Mouse (Mus musculus) embryonic facial prominence, embryonic 11.5 days (tissue): ENCODE results near the gene Map4k3. TPM values are rescaled to one million over a fixed set of nuclear protein-coding genes. Genes with fewer than 3 reads are reported as not detected.

Source experiments
- ATAC-seq: fragments of 200-750 bp; cut with Nextera tagmentation; replicated peaks from 2 replicates; pipeline ENCODE4 v1.8.0; 2017; ENCODE audit warnings: low read depth; ENCODE audit not compliant: insufficient number of reproducible peaks, low FRiP score, low TSS enrichment
- DNase-seq: peaks from one replicate; pipeline ENCODE4 v3.0.0-alpha.2; 2015; ENCODE audit warnings: low spot score
- H3K27ac ChIP-seq: fragments of 300-500 bp; sonication (generic); replicated peaks from 2 replicates; pipeline ENCODE4 v1.5.1; 2014; ENCODE audit warnings: mild to moderate bottlenecking, low read depth, low read length, control low read depth
- H3K27me3 ChIP-seq: fragments of 300-500 bp; sonication (generic); 2 replicates; pipeline ENCODE4 v1.6.1; 2014; ENCODE audit warnings: mild to moderate bottlenecking, low read length, moderate library complexity, mixed read lengths; ENCODE audit not compliant: control insufficient read depth, insufficient read depth
- H3K36me3 ChIP-seq: fragments of 300-500 bp; sonication (generic); replicated peaks from 2 replicates; pipeline ENCODE4 v1.6.1; 2014; ENCODE audit warnings: low read depth, mild to moderate bottlenecking, low read length, moderate library complexity, mixed read lengths; ENCODE audit not compliant: control insufficient read depth, insufficient read depth
- H3K4me1 ChIP-seq: fragments of 300-500 bp; sonication (generic); 2 replicates; pipeline ENCODE4 v1.6.1; 2014; ENCODE audit warnings: low read length, mixed read lengths; ENCODE audit not compliant: control insufficient read depth, insufficient read depth
- H3K4me2 ChIP-seq: fragments of 300-500 bp; sonication (generic); 2 replicates; pipeline ENCODE4 v1.6.1; 2014; ENCODE audit warnings: low read depth, mild to moderate bottlenecking, control low read depth, low read length, moderate library complexity
- H3K4me3 ChIP-seq: fragments of 300-500 bp; sonication (generic); 2 replicates; pipeline ENCODE4 v1.5.1; 2014; ENCODE audit warnings: low read depth, low read length, control low read depth
- H3K9ac ChIP-seq: fragments of 300-500 bp; sonication (generic); replicated peaks from 2 replicates; pipeline ENCODE4 v1.6.1; 2014; ENCODE audit warnings: mild to moderate bottlenecking, control low read depth, low read length
- H3K9me3 ChIP-seq: fragments of 300-500 bp; sonication (generic); replicated peaks from 2 replicates; pipeline ENCODE4 v1.6.1; 2016; ENCODE audit warnings: mild to moderate bottlenecking, low read length, inconsistent platforms, mixed read lengths; ENCODE audit not compliant: control insufficient read depth
- WGBS: fragments of 180-500 bp; shearing (Covaris S2); extraction: QIAGEN DNeasy Blood & Tissue Kit; methylation state at CpG from one replicate; pipeline ENCODE4 v1.1.7; 2014; 5-methylcytosine and 5-hydroxymethylcytosine counted together
- polyA plus RNA-seq: library from polyadenylated mRNA; unstranded; fragments of >200 nt; fragmentation: Nextera tagmentation; extraction: Ambion mirVana; gene quantifications from 2 replicates; pipeline ENCODE4 v1.2.1, GENCODE M21; 2014

Gene Map4k3
- polyA plus RNA-seq, 1 experiment from 2014 or later: 30.6 TPM

DNA sequence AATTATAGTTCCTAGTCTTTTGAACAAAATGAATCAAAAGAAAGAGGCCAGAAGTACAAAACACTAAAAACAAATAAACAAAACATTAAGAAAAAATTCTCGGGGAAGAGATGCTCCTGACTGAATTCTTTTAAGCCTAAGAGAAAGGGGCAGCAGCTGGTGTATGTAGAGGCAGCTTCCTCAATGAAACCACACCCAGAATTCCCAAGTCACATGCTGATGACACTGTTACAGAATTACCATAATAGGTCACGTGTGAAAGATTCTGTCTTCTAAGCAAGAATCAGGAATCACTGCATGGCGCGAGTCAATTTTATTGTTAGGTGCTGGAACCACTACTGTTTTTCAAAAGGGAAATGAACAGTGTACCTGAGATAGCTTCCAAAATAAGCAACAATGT, 64.7 kb downstream of the Map4k3 start:
- H3K4me2 ChIP-seq: no peak overlapping the region
- DNase-seq (no peak), ATAC-seq (no peak)
- no peaks in the 10 kb centered on the region for H3K36me3 ChIP-seq
- H3K27ac ChIP-seq: no peak overlapping the region
- no peaks in the 10 kb centered on the region for H3K27me3 ChIP-seq
- H3K9me3 ChIP-seq: no peaks in the 10 kb centered on the region
- H3K4me3 ChIP-seq: no peak overlapping the region
- no peak overlapping the region for H3K9ac ChIP-seq
- 82% methylated on average over 4 of the region's 4 CpGs for WGBS
- no peaks in the 10 kb centered on the region for H3K4me1 ChIP-seq

DNA sequence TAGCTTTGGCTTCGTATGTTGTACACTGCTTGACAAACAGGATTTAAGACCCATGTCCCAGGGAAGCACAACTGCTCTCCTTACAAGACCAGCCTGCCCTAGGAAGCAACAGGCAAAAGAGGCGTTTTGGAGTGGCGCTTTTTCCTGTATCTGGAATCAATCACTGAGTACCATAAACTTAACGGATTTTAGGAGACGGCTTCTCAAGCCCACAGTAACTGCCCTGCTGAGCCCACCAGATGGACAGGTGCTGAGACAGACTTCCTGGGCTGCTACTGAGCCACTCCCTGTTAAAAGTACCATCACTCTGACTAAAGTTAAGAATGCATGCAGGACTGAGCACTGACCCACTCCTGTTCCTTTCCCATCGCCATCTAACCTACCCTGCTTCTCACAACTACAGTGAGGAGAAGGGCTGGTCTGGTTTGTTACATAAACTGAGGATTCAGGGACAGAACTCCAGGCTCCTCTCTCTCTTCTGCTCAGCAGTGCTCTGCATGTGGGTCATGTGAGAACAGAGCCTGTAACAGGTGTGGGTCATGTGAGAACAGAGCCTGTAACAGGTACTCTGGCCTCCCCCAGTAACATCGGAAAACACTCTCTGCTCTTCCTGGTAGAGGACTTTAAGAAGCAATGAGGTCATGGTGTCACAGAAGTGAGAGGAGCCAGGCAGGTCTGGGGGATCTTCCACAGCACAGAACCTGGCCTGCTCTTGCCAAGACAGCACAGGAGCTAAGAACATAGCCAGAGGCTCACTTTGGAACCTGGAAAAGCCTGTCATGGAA, 65.3 kb downstream of the Map4k3 start:
- Histone ChIP-seq H3K36me3 (no peaks in the 10 kb centered on the region), H3K4me1 (no peaks in the 10 kb centered on the region), H3K4me2 (no peak overlapping the region), H3K9me3 (no peaks in the 10 kb centered on the region), H3K4me3 (no peak overlapping the region), H3K9ac (no peak overlapping the region), H3K27ac (no peak overlapping the region), H3K27me3 (no peaks in the 10 kb centered on the region)
- WGBS: 64% methylated on average over 7 of the region's 7 CpGs
- DNase-seq (no peak), ATAC-seq (no peak)

DNA sequence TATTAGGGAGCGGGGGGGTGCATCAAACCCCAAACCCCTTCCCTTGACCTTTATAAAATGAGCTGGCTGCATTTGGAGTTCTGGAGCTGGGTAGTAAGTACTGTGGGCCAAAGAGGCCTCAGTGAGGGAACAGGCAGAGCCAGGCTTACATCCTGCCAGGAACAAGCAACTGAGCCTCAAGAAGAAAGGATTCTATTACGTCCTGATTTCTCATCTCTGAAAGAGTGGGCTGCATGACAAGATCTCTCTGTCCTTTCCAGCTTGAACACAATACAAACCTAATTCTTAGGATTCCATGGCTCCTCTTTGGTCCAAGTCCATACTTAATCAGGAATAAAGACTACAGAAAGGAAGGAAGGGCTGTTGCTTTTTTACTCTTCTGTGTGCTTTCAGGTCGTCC, 66.4 kb downstream of the Map4k3 start:
- WGBS: 85% methylated on average over 3 of the region's 3 CpGs
- Histone ChIP-seq H3K36me3 (no peaks in the 10 kb centered on the region), H3K27ac (no peak overlapping the region), H3K27me3 (no peaks in the 10 kb centered on the region), H3K4me2 (no peak overlapping the region), H3K4me3 (no peak overlapping the region), H3K4me1 (no peaks in the 10 kb centered on the region), H3K9ac (no peak overlapping the region), H3K9me3 (no peaks in the 10 kb centered on the region)
- DNase-seq: no peak
- ATAC-seq: no peak

DNA sequence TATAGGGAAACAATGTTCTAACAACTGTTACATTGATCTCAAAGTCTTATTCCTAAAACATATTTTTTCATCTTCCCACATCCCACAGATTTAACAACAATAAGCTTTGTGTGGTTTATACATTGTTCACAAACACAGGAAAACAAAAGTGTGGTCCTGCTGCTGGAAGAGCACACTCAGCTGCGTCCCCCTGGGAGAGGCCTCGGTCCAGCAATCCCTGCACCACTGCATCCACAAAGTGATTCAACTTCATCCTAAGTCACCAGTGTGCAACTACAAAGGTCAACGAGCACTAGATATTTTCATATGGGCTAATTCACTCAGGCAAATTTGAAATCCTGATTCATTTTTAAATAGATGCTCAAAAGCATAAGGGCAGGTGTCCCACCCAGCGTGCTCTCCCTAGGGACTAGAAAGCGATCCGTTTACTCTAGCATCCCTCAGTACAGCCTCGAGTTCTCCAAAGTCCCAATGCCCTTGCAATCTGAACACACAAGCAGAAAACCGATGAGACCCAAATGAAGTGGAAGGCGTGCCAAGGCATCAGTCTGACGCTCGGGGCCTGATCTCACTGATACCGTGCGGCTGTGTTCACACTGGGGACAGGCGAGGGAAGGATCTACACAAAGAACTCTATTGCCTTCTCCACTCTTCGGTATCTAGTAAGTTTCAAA, 67.4 kb downstream of the Map4k3 start:
- ATAC-seq (no peak; the same call in 1 of the 2 replicates), DNase-seq (no peak)
- Histone ChIP-seq H3K27ac (no peak overlapping the region), H3K4me2 (no peak overlapping the region), H3K36me3 (no peaks in the 10 kb centered on the region), H3K4me3 (no peak overlapping the region), H3K4me1 (no peaks in the 10 kb centered on the region), H3K27me3 (no peaks in the 10 kb centered on the region), H3K9ac (no peak overlapping the region), H3K9me3 (no peaks in the 10 kb centered on the region)
- WGBS: 87% methylated on average over 15 of the region's 15 CpGs

DNA sequence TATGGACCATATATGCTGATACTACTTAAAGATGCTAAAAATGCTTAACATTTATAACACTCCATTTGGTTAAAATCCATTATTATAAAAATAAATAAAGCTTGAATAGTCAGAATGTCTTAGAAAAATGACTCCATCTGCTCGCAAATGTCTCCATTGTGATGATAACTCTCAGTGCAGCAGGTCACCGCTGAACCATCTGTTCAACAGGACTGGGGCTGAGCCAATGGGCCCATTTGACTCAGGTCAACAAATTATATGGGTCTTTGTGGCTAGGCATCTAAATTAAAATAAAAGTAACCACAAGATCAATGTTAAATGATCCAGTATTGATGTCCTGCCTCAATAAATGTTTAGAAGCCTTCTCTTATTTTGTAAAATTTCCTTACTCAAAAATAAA, 68.1 kb downstream of the Map4k3 start:
- Histone ChIP-seq H3K4me3 (no peak overlapping the region), H3K27me3 (no peaks in the 10 kb centered on the region), H3K4me2 (no peak overlapping the region), H3K27ac (no peak overlapping the region), H3K4me1 (no peaks in the 10 kb centered on the region), H3K9ac (no peak overlapping the region), H3K9me3 (no peaks in the 10 kb centered on the region), H3K36me3 (no peaks in the 10 kb centered on the region)
- ATAC-seq: no peak
- 76% methylated on average over 2 of the region's 2 CpGs for WGBS
- no peak for DNase-seq

DNA sequence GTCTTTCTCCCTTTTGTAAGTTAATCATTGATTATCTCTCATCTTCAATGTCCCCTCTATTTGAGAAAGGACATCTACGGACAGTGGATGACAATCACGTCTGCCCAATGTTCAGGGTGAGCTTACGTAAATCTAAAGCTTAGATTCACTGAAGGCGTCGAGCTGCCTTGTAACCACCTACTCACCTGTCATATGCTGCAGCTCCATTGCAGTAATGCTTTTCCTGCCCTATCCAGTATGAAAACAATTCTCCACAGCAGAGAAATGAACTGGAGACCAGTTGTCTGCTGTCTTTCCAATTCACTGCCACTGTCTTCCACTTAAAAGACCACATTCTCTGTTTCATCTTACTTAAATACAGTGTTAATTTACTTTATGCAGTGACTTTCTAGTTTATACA, 68.5 kb downstream of the Map4k3 start:
- H3K36me3 ChIP-seq: no peaks in the 10 kb centered on the region
- no peaks in the 10 kb centered on the region for H3K27me3 ChIP-seq
- H3K9ac ChIP-seq: no peak overlapping the region
- no peaks in the 10 kb centered on the region for H3K9me3 ChIP-seq
- no peak overlapping the region for H3K4me2 ChIP-seq
- H3K4me1 ChIP-seq: no peaks in the 10 kb centered on the region
- no peak overlapping the region for H3K27ac ChIP-seq
- H3K4me3 ChIP-seq: no peak overlapping the region
- DNase-seq (no peak), ATAC-seq (no peak)
- whole genome bisulfite sequencing: 79% methylated on average over 5 of the region's 5 CpGs

DNA sequence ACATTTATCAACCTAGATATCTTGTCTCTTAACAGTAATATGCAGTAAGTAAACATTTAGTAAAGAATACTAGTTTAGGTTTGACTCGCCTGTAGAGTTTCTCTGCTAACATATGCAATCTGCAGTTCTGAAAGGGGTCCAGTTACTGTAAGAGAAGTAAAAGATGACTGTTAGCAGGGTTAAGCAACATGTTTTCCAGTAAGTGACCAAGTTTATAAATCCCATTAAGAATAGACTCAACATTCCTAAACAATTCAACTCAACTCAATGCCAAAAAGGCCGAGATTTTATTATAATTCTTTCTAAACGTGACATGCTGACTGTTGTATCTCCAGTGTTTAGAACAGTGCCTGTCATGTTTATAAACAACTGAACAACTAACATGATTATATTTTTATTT, 74.0 kb downstream of the Map4k3 start:
- no peak overlapping the region for H3K27ac ChIP-seq
- WGBS: 83% methylated on average over 3 of the region's 3 CpGs
- no peaks in the 10 kb centered on the region for H3K36me3 ChIP-seq
- no peaks in the 10 kb centered on the region for H3K9me3 ChIP-seq
- H3K9ac ChIP-seq: no peak overlapping the region
- H3K4me1 ChIP-seq: no peaks in the 10 kb centered on the region
- no peaks in the 10 kb centered on the region for H3K27me3 ChIP-seq
- H3K4me2 ChIP-seq: no peak overlapping the region
- no peak for DNase-seq
- no peak for ATAC-seq
- no peak overlapping the region for H3K4me3 ChIP-seq

DNA sequence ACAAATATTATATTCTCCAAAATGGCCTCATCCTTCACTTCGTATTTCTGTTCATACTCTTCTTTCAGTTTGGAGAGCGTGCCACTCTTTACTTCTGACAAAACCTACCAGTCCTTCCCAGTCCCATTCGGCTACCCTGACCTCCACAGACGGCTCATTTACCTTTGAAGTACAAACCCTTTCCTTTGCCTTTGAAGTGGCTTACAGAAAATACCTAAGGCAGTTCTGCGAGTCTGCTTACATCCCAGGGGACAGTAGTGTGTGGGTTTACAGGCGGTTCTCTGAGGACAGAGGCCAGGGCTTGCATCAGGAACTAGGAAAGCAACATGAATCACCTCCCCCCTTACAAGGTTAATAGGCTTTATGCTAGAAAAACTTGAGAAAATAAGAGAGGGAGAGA, 75.5 kb downstream of the Map4k3 start:
- H3K36me3 ChIP-seq: peaks cover 3% of the 10 kb centered on the region; the same call in 1 of the 2 replicates
- H3K4me3 ChIP-seq: no peak overlapping the region
- WGBS: 39% methylated on average over 6 of the region's 6 CpGs
- no peaks in the 10 kb centered on the region for H3K27me3 ChIP-seq
- no peak overlapping the region for H3K27ac ChIP-seq
- no peaks in the 10 kb centered on the region for H3K4me1 ChIP-seq
- H3K9me3 ChIP-seq: no peaks in the 10 kb centered on the region
- no peak overlapping the region for H3K4me2 ChIP-seq
- H3K9ac ChIP-seq: no peak overlapping the region
- DNase-seq (peak; percentile 40), ATAC-seq (no peak)
